Mouse (Mus musculus) small intestine, adult 2 months (tissue): ENCODE results near the gene Ncoa6. TPM values are rescaled to one million over a fixed set of nuclear protein-coding genes. Genes with fewer than 3 reads are reported as not detected.
A peak's percentile ranks its signal among the peaks of the same experiment; 100 is the strongest.

Experiments used
- H3K27ac ChIP-seq: fragments of 200-500 bp; 2 replicates; pipeline ENCODE4 v1.5.1; 2012; ENCODE audit warnings: low read depth, low read length, control low read depth, inconsistent platforms; ENCODE audit not compliant: insufficient read depth
- H3K27me3 ChIP-seq: fragments of 200-500 bp; 2 replicates; pipeline ENCODE4 v1.6.1; 2012; ENCODE audit warnings: mild to moderate bottlenecking, moderate library complexity, low read length, inconsistent platforms; ENCODE audit not compliant: control insufficient read depth, insufficient read depth
- H3K36me3 ChIP-seq: fragments of 200-500 bp; 2 replicates; pipeline ENCODE4 v1.6.1; 2012; ENCODE audit warnings: mild to moderate bottlenecking, low read length, control low read depth, inconsistent platforms; ENCODE audit not compliant: control insufficient read depth, insufficient read depth
- H3K4me1 ChIP-seq: fragments of 200-500 bp; 2 replicates; pipeline ENCODE4 v1.6.1; 2012; ENCODE audit warnings: low read length, inconsistent platforms, mixed read lengths; ENCODE audit not compliant: control insufficient read depth, insufficient read depth, insufficient read length
- H3K4me3 ChIP-seq: fragments of 200-500 bp; 2 replicates; pipeline ENCODE4 v1.5.1; 2012; ENCODE audit warnings: low read depth, mild to moderate bottlenecking, control low read depth, inconsistent platforms, low read length, moderate library complexity
- CTCF ChIP-seq: fragments of 200-500 bp; IDR thresholded peaks from 2 replicates; pipeline ENCODE4 v1.5.1; 2012; ENCODE audit warnings: low read depth, mild to moderate bottlenecking, control low read depth, inconsistent platforms, low read length, moderate library complexity, mixed read lengths; ENCODE audit not compliant: insufficient replicate concordance, insufficient read length; ENCODE audit errors: extremely low read depth
- POLR2A ChIP-seq: fragments of 200-500 bp; IDR thresholded peaks from 2 replicates; pipeline ENCODE4 v1.6.1; 2012; ENCODE audit warnings: low read depth, mild to moderate bottlenecking, control low read depth, inconsistent platforms, low read length, moderate library complexity
- WGBS: fragments of 180-500 bp; shearing (Covaris S2); methylation state at CpG from one replicate; pipeline ENCODE4 v1.1.7; 2018; 5-methylcytosine and 5-hydroxymethylcytosine counted together
- polyA plus RNA-seq: library from polyadenylated mRNA; depleted of rRNA; stranded (reverse); fragments of >200 nt; gene quantifications from 2 replicates; pipeline ENCODE4 v1.2.3, GENCODE M21; 2012; rRNA removed

The Ncoa6 gene
- polyA plus RNA-seq, 1 experiment: 57.0 TPM

- H3K4me3 ChIP-seq: no peak overlapping the region
- H3K27ac ChIP-seq: no peak overlapping the region
- H3K4me1 ChIP-seq: peaks cover 10% of the 10 kb centered on the region; the same call in 1 of the 2 replicates
- 79% methylated on average over 7 of the region's 7 CpGs for WGBS
- no peaks in the 10 kb centered on the region for H3K36me3 ChIP-seq
- no peaks in the 10 kb centered on the region for H3K27me3 ChIP-seq
- TF ChIP-seq CTCF: no peak
- TF ChIP-seq POLR2A: no peak
Observed at GRCm38 (mm10) chr2:155367635-155368284, 105.9 kb downstream of the Ncoa6 start.

- Histone ChIP-seq H3K27ac (peak overlapping the region; percentile 83), H3K4me1 (no peaks in the 10 kb centered on the region)
- WGBS: 11% methylated on average over 14 of the region's 14 CpGs
Observed at GRCm38 (mm10) chr2:155357686-155358399, 115.9 kb downstream of the Ncoa6 start.

GRCm38 (mm10) chr2:155356971-155357591 is 116.6 kb downstream of the Ncoa6 start, which contains the start of gene Pigu:
Pigu (minus strand) TSS chr2:155357430.
- Histone ChIP-seq H3K27me3 (no peaks in the 10 kb centered on the region), H3K4me3 (peak within 1 kb of the TSS; percentile 81), H3K36me3 (no peaks in the 10 kb centered on the region), H3K27ac (peak within 1 kb of the TSS; percentile 83), H3K4me1 (no peaks in the 10 kb centered on the region)
- WGBS: under 1% methylated on average over 38 of the region's 38 CpGs
- no peak for TF ChIP-seq CTCF
- TF ChIP-seq POLR2A: peak; percentile 43

More at GRCm38 (mm10) chr2:155357686-155358399, 115.9 kb downstream of the Ncoa6 start:
- H3K4me3 ChIP-seq: peak overlapping the region; percentile 41
- H3K36me3 ChIP-seq: no peaks in the 10 kb centered on the region
- no peaks in the 10 kb centered on the region for H3K27me3 ChIP-seq
- TF ChIP-seq POLR2A: no peak
- TF ChIP-seq CTCF: no peak

GRCm38 (mm10) chr2:155354402-155354801 is 119.3 kb downstream of the Ncoa6 start:
- H3K4me3 ChIP-seq: no peak overlapping the region
- TF ChIP-seq POLR2A (no peak), CTCF (no peak)
- H3K36me3 ChIP-seq: no peaks in the 10 kb centered on the region
- no peaks in the 10 kb centered on the region for H3K27me3 ChIP-seq
- H3K27ac ChIP-seq: no peak overlapping the region
- H3K4me1 ChIP-seq: no peaks in the 10 kb centered on the region
- 85% methylated on average over 3 of the region's 3 CpGs for WGBS

- Histone ChIP-seq H3K4me1 (no peaks in the 10 kb centered on the region), H3K27me3 (no peaks in the 10 kb centered on the region), H3K27ac (no peak overlapping the region), H3K36me3 (0 out of 2 replicates have a peak, but pooled peaks cover 5% of the 10 kb centered on the region), H3K4me3 (no peak overlapping the region)
- TF ChIP-seq POLR2A (no peak), CTCF (no peak)
- 80% methylated on average over 1 of the region's 1 CpGs for WGBS
Observed at GRCm38 (mm10) chr2:155346670-155347069, 127.0 kb downstream of the Ncoa6 start.

Other genes starting within 250 kb of the Ncoa6 start
- 55.3 and 99.3 TPM in 2 replicates for gene Dynlrb1, start 237.4 kb downstream of the Ncoa6 start, polyA plus RNA-seq
- gene Map1lc3a, start 197.6 kb downstream of the Ncoa6 start, polyA plus RNA-seq: 85.8 and 215 TPM in 2 replicates
- gene Pigu, start 116.5 kb downstream of the Ncoa6 start, polyA plus RNA-seq: 13.7 and 26.2 TPM in 2 replicates
- 161 and 164 TPM in 2 replicates for gene Trp53inp2, start 92.8 kb downstream of the Ncoa6 start, polyA plus RNA-seq
- gene Acss2, start 44.1 kb upstream of the Ncoa6 start, polyA plus RNA-seq: 9.1 and 18.8 TPM in 2 replicates
- 4.7 and 7.0 TPM in 2 replicates for gene Ggt7, start 44.3 kb upstream of the Ncoa6 start, polyA plus RNA-seq
- gene Gss, start 118.9 kb upstream of the Ncoa6 start, polyA plus RNA-seq: 73.0 and 85.3 TPM in 2 replicates
- gene Myh7b, start 137.3 kb upstream of the Ncoa6 start, polyA plus RNA-seq: 0.47 and 0.51 TPM in 2 replicates
- gene Trpc4ap, start 218.5 kb upstream of the Ncoa6 start, polyA plus RNA-seq: 66.5 and 133 TPM in 2 replicates